ENCODE assay signal across 5 mouse cellular contexts in the genomic region with DNA sequence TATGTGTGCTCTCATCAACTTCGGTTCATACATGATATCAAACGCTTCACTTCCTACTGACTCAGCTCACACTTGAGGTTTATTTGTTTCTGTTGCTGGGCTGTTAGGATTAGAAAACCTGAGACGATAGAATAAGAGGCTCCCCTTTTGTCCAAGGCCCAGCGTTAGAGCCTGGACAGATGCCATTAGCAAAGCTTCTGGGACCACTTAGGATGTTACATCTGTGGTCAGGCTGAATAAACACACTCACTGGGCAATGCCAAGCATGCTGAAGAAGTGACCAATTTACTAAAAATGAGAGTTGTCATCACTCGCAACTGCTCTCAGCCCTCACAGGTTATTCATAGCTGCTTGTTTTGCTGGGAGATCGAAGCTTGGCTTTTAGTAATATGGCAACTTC.
"Had no signal": no experiment of that assay in that cellular context is flagged by ENCODE, and none has a peak within 500 bp of the region (broad histone marks: within the 10 kb centered on the region; RNA-seq: fewer than 3 reads in every experiment).

No protein-coding gene starts in this region.

- DNase-seq: kidney, adult 18-20 months; left cerebral cortex, postnatal 4 days; right cerebral cortex, adult 18-20 months; right cerebral cortex, postnatal 25 days; thymus, postnatal 4 days had no signal
